Mouse (Mus musculus) hindbrain, embryonic 11.5 days (tissue): ENCODE results near the gene Cic. TPM values are rescaled to one million over a fixed set of nuclear protein-coding genes. Genes with fewer than 3 reads are reported as not detected.
"Not testable (repeated sequence)": the region's sequence is repeated elsewhere in the genome, so short reads cannot be mapped to it uniquely, and the experiment has no call there.

ENCODE experiments used
- ATAC-seq: fragments of 200-750 bp; cut with Nextera tagmentation; 2 replicates; pipeline ENCODE4 v1.8.0; 2017; ENCODE audit warnings: mild to moderate bottlenecking, moderate TSS enrichment, moderate library complexity; ENCODE audit not compliant: low FRiP score
- DNase-seq: peaks from one replicate; pipeline ENCODE4 v3.0.0-alpha.2; 2015; ENCODE audit warnings: low spot score
- H3K27ac ChIP-seq: fragments of 300-500 bp; sonication (generic); 2 replicates; pipeline ENCODE4 v1.5.1; 2014; ENCODE audit warnings: mild to moderate bottlenecking, low read depth, low read length
- H3K27me3 ChIP-seq: fragments of 300-500 bp; sonication (generic); 2 replicates; pipeline ENCODE4 v1.6.1; 2014; ENCODE audit warnings: mild to moderate bottlenecking, low read length, moderate library complexity, mixed read lengths; ENCODE audit not compliant: control insufficient read depth, insufficient read depth
- H3K36me3 ChIP-seq: fragments of 300-500 bp; sonication (generic); 2 replicates; pipeline ENCODE4 v1.6.1; 2014; ENCODE audit warnings: mild to moderate bottlenecking, low read length, moderate library complexity, mixed read lengths; ENCODE audit not compliant: control insufficient read depth, insufficient read depth
- H3K4me1 ChIP-seq: fragments of 300-500 bp; sonication (generic); replicated peaks from 2 replicates; pipeline ENCODE4 v1.6.1; 2014; ENCODE audit warnings: low read length, mixed read lengths; ENCODE audit not compliant: control insufficient read depth, insufficient read depth
- H3K4me2 ChIP-seq: fragments of 300-500 bp; sonication (generic); replicated peaks from 2 replicates; pipeline ENCODE4 v1.6.1; 2014; ENCODE audit warnings: mild to moderate bottlenecking, low read depth, low read length
- H3K4me3 ChIP-seq: fragments of 300-500 bp; sonication (generic); 2 replicates; pipeline ENCODE4 v1.5.1; 2014; ENCODE audit warnings: low read depth, low read length
- H3K9ac ChIP-seq: fragments of 300-500 bp; sonication (generic); 2 replicates; pipeline ENCODE4 v1.6.1; 2014; ENCODE audit warnings: low read depth, low read length
- H3K9me3 ChIP-seq: fragments of 300-500 bp; sonication (generic); 2 replicates; pipeline ENCODE4 v1.6.1; 2016; ENCODE audit warnings: low read length; ENCODE audit not compliant: control insufficient read depth
- WGBS: fragments of 180-500 bp; shearing (Covaris S2); extraction: QIAGEN DNeasy Blood & Tissue Kit; methylation state at CpG from one replicate; pipeline ENCODE4 v1.1.7; 2014; 5-methylcytosine and 5-hydroxymethylcytosine counted together
- polyA plus RNA-seq: library from polyadenylated mRNA; unstranded; fragments of >200 nt; fragmentation: Nextera tagmentation; extraction: Ambion mirVana; gene quantifications from 2 replicates; pipeline ENCODE4 v1.2.1, GENCODE M21; 2014

Cic gene
- polyA plus RNA-seq, 1 experiment from 2014 or later: 39.0 TPM

DNA sequence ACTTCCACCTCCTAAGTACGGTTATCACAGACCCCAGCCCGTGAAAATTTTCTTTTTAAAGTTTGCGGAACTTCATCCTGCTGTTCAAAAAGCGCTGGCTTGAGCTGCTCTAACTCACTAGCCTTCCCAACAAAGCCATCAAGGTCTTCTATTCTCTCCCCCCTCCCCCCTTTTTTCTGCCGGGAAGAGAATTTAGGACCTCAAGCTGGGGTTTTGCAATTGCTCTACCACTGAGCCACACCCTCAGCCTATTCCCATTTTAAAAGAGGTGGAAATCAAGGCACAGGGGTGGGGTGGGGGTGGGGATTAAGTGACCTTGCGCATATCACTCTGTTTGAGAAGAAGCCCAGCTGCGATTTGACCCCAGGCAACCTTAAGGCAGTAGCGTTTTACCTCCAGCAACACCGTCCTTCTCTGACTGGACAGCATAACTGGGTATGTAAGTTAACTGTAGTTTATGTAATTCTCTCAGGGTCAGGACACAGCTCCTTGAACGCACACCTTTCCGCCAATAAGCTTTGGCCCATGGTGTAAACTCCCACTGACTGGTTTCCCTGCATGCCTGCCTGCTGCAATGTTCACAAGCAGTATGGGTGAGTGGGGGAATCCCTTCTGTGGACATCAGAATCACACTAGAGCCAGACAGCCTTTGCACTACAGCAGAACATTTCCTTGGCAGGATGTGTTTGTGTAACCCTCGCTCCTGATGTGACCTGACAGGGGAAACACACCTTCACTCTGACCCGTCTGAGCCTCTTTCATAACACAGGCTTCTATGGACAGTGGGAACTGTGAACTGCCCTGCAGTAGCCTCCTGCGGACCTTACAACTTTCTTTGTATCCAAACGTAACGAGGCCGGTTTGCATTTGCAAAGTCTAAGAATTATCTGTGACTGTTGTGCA lies 3.3 kb upstream of the Cic start:
- Histone ChIP-seq H3K9me3 (no peaks in the 10 kb centered on the region), H3K4me1 (no peaks in the 10 kb centered on the region), H3K4me2 (no peak overlapping the region), H3K9ac (no peak overlapping the region), H3K27me3 (no peaks in the 10 kb centered on the region), H3K4me3 (no peak overlapping the region), H3K36me3 (no peaks in the 10 kb centered on the region), H3K27ac (no peak overlapping the region)
- DNase-seq (no peak), ATAC-seq (no peak)
- WGBS: 23% methylated on average over 17 of the region's 17 CpGs

DNA sequence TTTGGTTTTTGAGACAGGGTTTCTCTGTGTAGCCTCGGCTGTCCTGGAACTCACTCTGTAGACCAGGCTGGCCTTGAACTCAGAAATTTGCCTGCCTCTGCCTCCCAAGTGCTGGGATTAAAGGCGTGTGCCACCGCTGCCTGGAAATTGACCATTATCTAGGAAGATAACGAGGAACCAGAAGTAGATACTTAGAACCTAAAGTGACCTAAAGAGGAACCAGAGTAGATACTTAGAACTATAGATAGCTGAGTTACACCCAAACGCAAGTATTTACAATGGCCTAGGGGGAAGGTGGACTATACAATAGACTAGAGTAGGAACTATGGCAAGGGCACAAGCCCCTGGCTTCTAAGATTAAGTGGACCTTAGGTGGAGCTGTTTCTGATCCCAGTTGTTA lies 1.8 kb upstream of the Cic start:
- H3K36me3 ChIP-seq, H3K9ac ChIP-seq, H3K4me1 ChIP-seq, H3K27me3 ChIP-seq, DNase-seq, ATAC-seq, H3K4me3 ChIP-seq, H3K4me2 ChIP-seq, H3K9me3 ChIP-seq, H3K27ac ChIP-seq: not testable (repeated sequence)
- WGBS: 90% methylated on average over 5 of the region's 5 CpGs

DNA sequence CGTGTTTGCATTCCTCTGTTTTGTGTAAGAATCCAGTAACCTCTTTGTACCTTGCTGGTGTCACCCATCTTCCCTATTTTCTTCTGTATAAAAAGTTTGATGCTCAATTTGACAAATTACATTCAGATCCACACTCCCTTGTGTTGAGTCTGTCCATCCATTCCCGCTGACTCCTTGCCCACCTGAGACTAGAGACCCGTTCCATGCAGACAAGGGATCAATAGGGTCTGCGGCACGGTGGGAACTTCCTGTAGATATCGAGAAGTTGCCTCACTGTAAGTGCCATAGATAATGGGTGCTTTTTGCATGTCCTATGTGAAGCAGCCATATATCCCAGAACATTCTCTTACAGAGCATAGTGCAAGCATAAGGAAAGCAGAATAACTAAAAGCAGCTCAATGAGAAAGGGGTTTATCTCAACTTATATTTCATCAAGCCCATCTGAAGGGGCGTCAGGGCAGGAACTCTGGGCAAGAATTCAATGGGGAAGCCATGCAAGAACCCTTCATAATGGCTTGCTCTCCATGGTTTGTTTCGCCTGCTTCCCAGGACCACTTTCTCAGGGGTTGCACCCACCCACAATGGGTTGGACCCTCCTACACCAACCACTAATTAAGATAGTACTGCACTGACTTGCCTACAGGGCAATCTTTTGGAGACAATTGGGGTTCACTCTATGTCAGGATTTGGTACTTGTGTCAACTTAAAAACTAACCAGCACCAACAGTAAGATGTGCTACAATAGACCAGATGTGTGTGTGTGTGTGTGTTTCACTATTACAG lies 1.1 kb upstream of the Cic start:
- Histone ChIP-seq H3K4me2 (no peak overlapping the region; the same call in 1 of the 2 replicates), H3K27ac (no peak overlapping the region), H3K36me3 (no peaks in the 10 kb centered on the region), H3K27me3 (no peaks in the 10 kb centered on the region), H3K4me3 (no peak overlapping the region), H3K9ac (no peak overlapping the region), H3K4me1 (peaks cover 3% of the 10 kb centered on the region), H3K9me3 (no peaks in the 10 kb centered on the region)
- 91% methylated on average over 8 of the region's 8 CpGs for WGBS
- no peak for ATAC-seq
- DNase-seq: no peak

DNA sequence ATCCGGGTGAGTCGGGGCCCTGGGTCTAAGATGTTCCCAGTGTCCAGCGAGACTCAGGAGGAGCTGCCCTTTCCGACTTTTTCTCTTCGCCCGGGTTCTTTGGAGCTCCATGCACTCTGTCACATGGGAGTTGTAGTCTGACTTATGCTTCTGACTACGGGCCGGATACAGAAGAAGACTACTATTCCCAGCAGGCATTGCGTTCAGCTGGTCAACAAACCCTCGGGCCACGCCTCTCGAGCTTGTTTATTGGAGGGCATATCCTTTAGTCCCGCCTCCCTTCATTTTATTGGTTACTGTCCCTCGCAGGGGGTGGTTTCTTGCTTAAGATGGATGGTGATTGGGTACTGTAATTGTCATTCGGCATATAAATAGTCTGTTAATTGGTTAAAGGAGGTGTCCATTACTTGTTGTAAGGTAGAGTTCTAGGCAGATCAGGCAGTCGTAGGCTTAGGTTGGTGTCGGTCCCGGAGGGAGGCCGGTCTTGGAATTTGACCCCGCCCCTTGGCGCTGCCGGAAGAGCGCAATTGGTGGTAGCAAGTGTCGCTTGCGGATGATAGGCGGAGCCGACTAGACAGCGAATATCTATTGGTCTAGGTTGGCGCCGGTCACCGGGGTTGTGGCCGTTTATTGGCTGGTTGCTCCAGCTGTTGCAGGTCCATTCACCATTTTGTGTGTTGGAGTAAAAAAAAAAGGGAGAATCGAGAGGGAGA lies 403 bp downstream of the Cic start:
- DNase-seq: peak; percentile 98
- Histone ChIP-seq H3K9ac (peak overlapping the region; percentile 79), H3K4me2 (peak overlapping the region; percentile 64), H3K27ac (peak overlapping the region; percentile 81), H3K36me3 (no peaks in the 10 kb centered on the region), H3K4me1 (peaks cover 3% of the 10 kb centered on the region), H3K4me3 (peak overlapping the region; percentile 64), H3K9me3 (no peaks in the 10 kb centered on the region), H3K27me3 (no peaks in the 10 kb centered on the region)
- under 1% methylated on average over 33 of the region's 33 CpGs for WGBS
- ATAC-seq: peak; percentile 97

DNA sequence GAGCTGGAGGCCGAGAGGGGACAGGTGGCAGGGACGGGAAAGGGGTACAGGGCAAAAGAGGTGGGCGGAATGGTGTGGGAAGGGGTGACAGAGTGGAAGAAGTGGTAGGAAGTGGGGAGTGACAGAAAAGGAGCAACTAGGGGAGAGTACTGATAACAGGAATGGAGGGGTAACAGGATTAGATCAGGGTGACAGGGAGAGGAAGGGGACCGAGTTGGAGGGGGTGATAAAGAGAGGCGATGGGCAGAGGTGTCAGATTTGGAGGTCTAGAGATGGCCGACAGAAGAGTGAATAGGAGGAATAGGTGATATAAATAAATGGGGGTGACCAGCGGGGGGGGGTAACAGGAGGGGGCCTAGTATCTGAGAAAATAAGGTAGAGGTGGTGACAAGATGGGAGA lies 1.1 kb downstream of the Cic start:
- 7% methylated on average over 7 of the region's 7 CpGs for WGBS

DNA sequence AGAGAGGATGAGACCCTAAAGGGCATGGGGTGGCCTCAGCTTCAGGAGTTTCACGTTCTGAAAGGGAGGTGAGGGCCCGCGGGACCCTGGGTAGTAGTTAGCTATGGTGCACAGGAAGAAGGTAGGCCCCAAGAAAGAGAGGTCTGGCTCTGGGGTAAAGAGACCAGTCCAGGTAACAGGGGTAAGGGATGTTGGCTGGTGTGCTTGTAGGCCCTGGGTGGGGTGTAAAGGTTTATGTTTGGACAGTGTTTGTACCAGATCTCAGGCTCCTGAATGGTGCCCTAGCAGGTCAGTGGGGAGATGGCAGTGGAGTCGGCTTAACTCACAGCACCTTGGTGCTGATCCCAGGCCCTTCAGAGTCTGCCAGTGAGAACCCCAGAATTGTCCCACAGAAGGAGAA lies 1.5 kb downstream of the Cic start:
- Histone ChIP-seq H3K36me3 (no peaks in the 10 kb centered on the region), H3K27ac (no peak overlapping the region), H3K4me1 (peaks cover 3% of the 10 kb centered on the region), H3K4me3 (peak overlapping the region; percentile 64), H3K9ac (peak overlapping the region; percentile 79), H3K9me3 (no peaks in the 10 kb centered on the region), H3K4me2 (peak overlapping the region; percentile 64), H3K27me3 (no peaks in the 10 kb centered on the region)
- no peak for ATAC-seq
- WGBS: 47% methylated on average over 4 of the region's 4 CpGs
- no peak for DNase-seq

More for the DNA sequence above, 1.1 kb downstream of the Cic start:
- Histone ChIP-seq H3K4me3 (peak overlapping the region; percentile 64), H3K27ac (peak overlapping the region; percentile 79), H3K4me1 (peaks cover 3% of the 10 kb centered on the region), H3K9me3 (no peaks in the 10 kb centered on the region), H3K9ac (peak overlapping the region; percentile 79), H3K27me3 (no peaks in the 10 kb centered on the region), H3K4me2 (peak overlapping the region; percentile 64), H3K36me3 (no peaks in the 10 kb centered on the region)
- DNase-seq (no peak), ATAC-seq (no peak)

DNA sequence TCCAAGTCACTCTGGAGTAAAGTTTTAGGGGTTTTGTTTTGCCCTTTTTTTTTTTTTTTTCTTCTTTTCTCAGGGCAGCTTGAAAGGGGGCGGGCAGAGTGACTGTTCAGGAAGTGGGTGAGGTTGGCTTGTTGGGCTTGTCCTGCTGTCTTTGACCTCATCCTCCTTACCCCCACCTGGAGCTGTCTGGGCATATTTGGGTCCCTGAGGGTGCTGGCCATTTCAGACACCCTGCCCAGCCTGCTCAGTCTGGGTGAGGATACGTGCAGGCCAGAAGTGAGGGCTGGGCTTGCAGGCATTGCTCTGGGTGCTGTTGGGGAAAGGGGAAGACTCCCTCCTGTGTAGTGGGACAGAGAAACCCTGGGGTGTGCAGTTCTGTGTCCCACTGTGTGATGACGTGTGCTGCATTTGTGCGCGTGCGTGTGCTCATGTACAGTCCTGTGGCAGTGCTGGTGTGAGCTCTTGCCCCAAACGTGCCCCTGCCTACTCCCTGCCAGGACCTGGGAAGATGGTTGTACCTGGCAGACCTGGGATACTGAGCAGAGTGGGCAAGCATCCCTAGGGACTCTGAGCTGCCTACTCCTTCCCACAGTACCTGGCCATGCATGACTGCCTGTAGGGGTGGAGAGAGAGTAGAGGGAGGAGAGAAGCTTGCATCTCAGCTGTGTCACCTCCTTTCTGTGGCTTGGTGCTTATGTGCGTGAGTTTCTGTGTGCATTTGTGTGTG lies 2.2 kb downstream of the Cic start:
- no peaks in the 10 kb centered on the region for H3K36me3 ChIP-seq
- 83% methylated on average over 8 of the region's 8 CpGs for WGBS
- DNase-seq: no peak
- no peak overlapping the region for H3K27ac ChIP-seq
- H3K9me3 ChIP-seq: no peaks in the 10 kb centered on the region
- H3K4me2 ChIP-seq: peak overlapping the region; percentile 0; the same call in 1 of the 2 replicates
- H3K4me3 ChIP-seq: no peak overlapping the region; the same call in 1 of the 2 replicates
- peaks cover 3% of the 10 kb centered on the region for H3K4me1 ChIP-seq
- H3K9ac ChIP-seq: no peak overlapping the region
- ATAC-seq: no peak
- no peaks in the 10 kb centered on the region for H3K27me3 ChIP-seq
